Mouse (Mus musculus) c-Kit-positive CD71-negative TER-119-negative erythroid progenitor cells, embryonic 14.5 days (primary cell): Measurements from ENCODE around the gene Top2a.

Experiments
- DNase-seq: peaks from one replicate; pipeline ENCODE4 v3.0.0-alpha.2; 2013; ENCODE audit warnings: low read depth

The Top2a gene

GRCm38 (mm10) chr11:98947969-98948569 lies 75.9 kb downstream of the Top2a start:
- no peak for DNase-seq

- DNase-seq: no peak
These were observed 78.4 kb downstream of the Top2a start for GRCm38 (mm10) chr11:98945605-98945977.

- DNase-seq: no peak
These were observed 78.9 kb downstream of the Top2a start for GRCm38 (mm10) chr11:98944897-98945604.

- no peak for DNase-seq
These were observed 80.1 kb downstream of the Top2a start for GRCm38 (mm10) chr11:98943741-98944461.
